Mouse (Mus musculus) small intestine, adult 10 weeks (tissue): Measurements from ENCODE around the gene Dgcr2. TPM values are rescaled to one million over a fixed set of nuclear protein-coding genes. Genes with fewer than 3 reads are reported as not detected.

ENCODE experiments used
- polyA plus RNA-seq: library from polyadenylated mRNA; stranded (reverse); fragments of 350-450 nt; fragmentation: Illumina TruSeq; extraction: RNeasy Lipid Tissue Mini Kit (QIAGEN cat#74804); gene quantifications from one replicate; pipeline ENCODE4 v1.2.3, GENCODE M21; 2014; ENCODE audit warnings: low replicate concordance

Gene Dgcr2
- 6.0 TPM for polyA plus RNA-seq

GRCm38 (mm10) chr16:17898462-17898861 lies at the start of gene Dgcr2, which contains the start of gene Tssk2:
Gene Dgcr2, minus strand, starts transcription at chr16:17898562.
Gene Tssk2, plus strand, starts transcription at chr16:17898637.

DNA sequence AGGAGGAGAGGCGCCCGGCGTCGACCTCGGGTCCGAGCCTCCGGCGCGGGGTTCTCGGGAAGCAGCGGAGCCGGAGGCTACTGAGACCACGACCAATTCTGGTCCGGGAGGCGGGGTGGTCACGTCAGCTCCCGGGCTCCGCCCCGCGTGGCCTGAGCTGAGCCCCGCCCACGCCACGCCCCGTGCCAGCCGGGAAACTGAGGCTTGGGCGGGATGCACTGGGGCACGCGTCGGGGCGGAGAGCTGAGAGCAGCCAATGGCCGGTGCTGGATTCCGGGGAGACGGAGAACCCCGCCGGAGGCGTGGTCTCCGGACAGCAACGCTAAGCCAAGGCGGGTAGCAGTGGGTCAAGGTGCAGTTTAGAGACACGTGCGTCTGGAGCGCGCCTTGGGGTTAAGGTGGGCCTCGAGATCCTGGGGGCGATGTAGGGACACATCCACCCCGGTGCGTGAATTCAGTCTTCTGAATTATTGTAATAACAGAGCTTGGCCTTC lies 29.8 kb upstream of the Dgcr2 start, which contains the start of gene Slc25a1:
Slc25a1 (minus strand) TSS at position 133 of the 494 bp plus-strand sequence.

DNA sequence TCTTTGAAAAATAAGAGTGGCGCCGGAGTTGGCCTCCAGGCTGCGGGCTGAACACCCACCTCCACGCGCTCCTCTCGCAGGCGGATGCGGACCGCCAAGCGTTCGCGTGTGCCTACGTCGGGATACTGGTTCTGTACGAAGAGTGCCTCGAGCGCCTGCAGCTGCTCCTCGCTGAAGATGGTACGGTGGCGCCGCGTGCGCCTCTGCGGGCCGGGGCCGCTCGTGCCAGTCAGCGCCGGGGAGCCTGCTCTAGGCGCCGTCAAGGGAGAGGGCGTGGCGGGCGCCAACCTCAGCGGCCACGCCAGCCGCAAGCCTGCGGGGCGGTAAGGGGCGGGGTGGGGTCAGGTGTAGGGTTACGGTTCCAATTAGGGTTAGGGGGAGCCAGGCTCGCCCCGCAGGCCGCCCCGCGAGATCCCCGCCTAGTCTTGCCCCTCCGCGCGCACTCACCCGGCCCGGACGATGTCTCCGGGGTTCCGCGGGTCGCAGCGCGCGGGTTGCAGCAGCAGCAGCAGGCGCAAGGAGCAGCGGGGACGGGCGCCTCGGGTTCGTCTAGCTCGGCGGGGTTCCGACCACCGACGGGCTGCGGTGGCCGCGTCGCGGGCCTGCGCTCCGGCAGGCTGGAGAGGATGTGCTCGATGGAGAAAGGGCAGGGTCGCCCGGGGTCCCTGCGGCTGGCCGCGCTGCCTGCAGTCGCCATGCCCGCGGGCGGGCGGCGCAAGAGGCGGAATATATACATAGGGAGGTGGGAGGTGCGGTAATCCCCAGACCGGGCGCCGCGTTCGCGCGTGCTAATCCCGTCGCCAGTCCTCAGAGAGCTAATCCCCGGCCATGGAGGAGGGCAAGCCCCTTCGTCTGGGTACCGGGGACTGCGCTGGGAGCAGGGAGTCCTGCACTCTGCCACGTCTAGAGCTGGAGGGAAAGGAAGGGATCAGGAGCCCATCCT lies 16.2 kb upstream of the Dgcr2 start, which contains the start of gene Gsc2:
Gsc2 (minus strand) TSS at position 753 of the 943 bp plus-strand sequence.

GRCm38 (mm10) chr16:17911052-17911595 lies 12.8 kb upstream of the Dgcr2 start, which contains the start of gene Ess2:
Gene Ess2, minus strand, starts transcription at chr16:17911348.

DNA sequence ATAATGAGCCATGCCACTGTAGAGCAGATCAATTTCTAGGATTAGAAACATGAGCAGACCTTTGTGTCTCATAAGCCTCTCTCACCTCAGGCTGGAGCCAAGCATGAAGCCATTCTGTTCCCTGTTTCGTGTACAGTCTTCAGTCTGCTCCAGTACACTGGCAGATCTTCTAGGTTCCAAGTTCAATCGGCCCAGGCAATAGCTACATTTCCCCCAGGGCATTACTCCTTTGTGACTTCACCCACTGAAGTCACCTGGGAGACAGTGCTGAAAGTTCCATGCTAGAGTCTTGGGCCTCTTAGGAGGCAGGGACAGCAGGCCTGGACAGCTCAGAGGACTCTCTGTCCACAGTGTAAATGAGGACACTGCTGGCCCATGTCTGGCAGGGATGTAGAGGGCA lies 4.4 kb downstream of the Dgcr2 start, which contains the start of gene Tssk1:
Tssk1 (plus strand) TSS at position 301 of the 400 bp plus-strand sequence.

GRCm38 (mm10) chr16:17891567-17891959 lies 6.8 kb downstream of the Dgcr2 start, which contains the start of gene Gm20518:
Gene Gm20518, minus strand, starts transcription at chr16:17891671.

GRCm38 (mm10) chr16:17838051-17838450 lies 60.3 kb downstream of the Dgcr2 start, which contains the start of gene Car15:
Gene Car15, minus strand, starts transcription at chr16:17838364.

DNA sequence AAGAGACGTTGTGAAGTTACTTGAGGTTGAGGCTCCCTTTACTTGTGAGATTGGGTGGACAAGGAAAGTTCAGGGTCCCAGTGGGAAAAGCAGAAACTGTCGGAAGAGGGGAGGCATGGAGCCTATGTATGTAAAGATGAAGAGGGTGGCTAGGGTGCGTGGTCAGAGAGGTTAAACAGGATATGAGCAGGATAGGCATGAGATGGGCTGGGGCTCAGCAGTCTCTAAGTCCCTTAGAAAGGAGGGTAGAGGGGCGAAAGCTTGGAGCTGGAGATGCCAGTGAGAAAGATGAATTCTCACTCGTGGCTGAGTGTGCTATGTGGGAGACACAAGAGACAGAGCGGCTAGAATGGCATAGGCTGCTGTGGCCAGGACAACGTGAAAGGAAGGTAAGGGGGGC lies 65.5 kb downstream of the Dgcr2 start, which contains the start of gene B830017H08Rik:
B830017H08Rik (plus strand) TSS at position 301 of the 400 bp plus-strand sequence.

DNA sequence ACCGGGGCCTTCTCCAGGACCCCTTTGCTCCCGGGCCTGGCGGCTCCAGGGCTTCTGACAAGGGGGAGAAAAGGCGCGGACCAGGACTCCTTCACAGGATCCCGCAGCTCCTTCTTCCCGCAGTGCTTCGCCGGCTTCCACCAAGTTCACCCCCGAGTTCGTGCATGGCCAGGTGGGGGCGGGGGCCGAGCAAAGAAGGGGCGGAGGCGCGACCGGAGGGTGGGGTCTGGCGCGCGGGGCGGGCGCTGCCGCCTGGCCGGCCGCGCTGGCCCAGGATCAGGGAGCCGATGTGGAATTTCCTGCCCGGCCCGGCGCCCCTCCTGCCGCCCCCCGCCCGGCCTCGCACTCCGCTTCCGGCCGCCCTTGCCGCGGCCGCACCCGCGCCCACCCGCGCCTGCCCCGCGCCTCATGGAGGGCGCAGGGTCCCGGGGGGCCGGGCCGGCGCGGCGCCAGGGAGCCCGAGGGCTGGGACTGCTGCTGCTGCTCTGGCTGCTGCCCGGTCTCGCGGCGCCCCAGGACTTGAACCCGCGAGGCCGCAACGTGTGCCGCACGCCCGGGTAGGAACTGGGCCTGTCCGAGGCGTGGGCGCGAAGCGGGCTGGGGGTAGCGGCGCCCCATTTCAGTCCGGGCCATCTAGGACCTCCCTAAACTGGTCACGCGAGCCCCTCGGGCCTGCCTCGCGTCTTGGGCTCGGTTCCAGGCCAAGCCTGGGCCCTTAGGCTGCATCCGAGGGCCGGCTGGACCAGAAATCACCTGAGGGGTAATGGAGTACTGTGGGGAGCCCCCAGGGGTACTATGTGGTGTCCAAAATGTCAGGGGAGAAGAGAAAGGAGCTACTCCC lies 101.2 kb downstream of the Dgcr2 start, which contains the start of gene Scarf2:
Scarf2 (plus strand) TSS at position 312 of the 841 bp plus-strand sequence.

Other genes with a start within 250 kb of the Dgcr2 start
- 6.8 TPM for gene Med15, start 165.7 kb downstream of the Dgcr2 start, polyA plus RNA-seq
- 5.3 TPM for gene Klhl22, start 138.9 kb downstream of the Dgcr2 start, polyA plus RNA-seq
- gene Scarf2, start 101.3 kb downstream of the Dgcr2 start, polyA plus RNA-seq: not detected
- gene B830017H08Rik, start 65.4 kb downstream of the Dgcr2 start, polyA plus RNA-seq: not detected
- not detected for gene Car15, start 60.2 kb downstream of the Dgcr2 start, polyA plus RNA-seq
- not detected for gene Gm20518, start 6.9 kb downstream of the Dgcr2 start, polyA plus RNA-seq
- gene Tssk1, start 4.3 kb downstream of the Dgcr2 start, polyA plus RNA-seq: not detected
- gene Tssk2, start 75 bp upstream of the Dgcr2 start, polyA plus RNA-seq: not detected
- gene Ess2, start 12.8 kb upstream of the Dgcr2 start, polyA plus RNA-seq: 2.0 TPM
- gene Gsc2, start 16.5 kb upstream of the Dgcr2 start, polyA plus RNA-seq: not detected
- 11.0 TPM for gene Slc25a1, start 29.7 kb upstream of the Dgcr2 start, polyA plus RNA-seq
- gene Vpreb2, start 81.9 kb upstream of the Dgcr2 start, polyA plus RNA-seq: not detected
- 2.7 TPM for gene Dgcr6, start 154.3 kb upstream of the Dgcr2 start, polyA plus RNA-seq
- 0.30 TPM for gene Prodh, start 191.6 kb upstream of the Dgcr2 start, polyA plus RNA-seq
- not detected for gene Rtn4r, start 229.1 kb upstream of the Dgcr2 start, polyA plus RNA-seq